Mouse (Mus musculus) gastrocnemius, postnatal 14 days (tissue): Measurements from ENCODE around the gene Socs2. TPM values are rescaled to one million over a fixed set of nuclear protein-coding genes. Genes with fewer than 3 reads are reported as not detected.
A peak's percentile ranks its signal among the peaks of the same experiment; 100 is the strongest.
"Not testable (repeated sequence)": the region's sequence is repeated elsewhere in the genome, so short reads cannot be mapped to it uniquely, and the experiment has no call there.

Experiments used
- DNase-seq: peaks from one replicate; pipeline ENCODE4 v3.0.0; 2021; ENCODE audit warnings: mixed read lengths
- intact Hi-C: fragments of 180-260 bp; cut with DNase I; formaldehyde crosslinking; loops from one replicate; pipeline ENCODE4 v1.15.1; 2025; ENCODE audit warnings: low total_unique reads
- total RNA-seq, 2 experiments: library from RNA; stranded (reverse); gene quantifications; 2 replicates each; pipeline ENCODE4 v1.2.3; 2021

Gene Socs2
- total RNA-seq, 2 experiments from 2014 or later = 8.2 to 9.4 TPM

DNA sequence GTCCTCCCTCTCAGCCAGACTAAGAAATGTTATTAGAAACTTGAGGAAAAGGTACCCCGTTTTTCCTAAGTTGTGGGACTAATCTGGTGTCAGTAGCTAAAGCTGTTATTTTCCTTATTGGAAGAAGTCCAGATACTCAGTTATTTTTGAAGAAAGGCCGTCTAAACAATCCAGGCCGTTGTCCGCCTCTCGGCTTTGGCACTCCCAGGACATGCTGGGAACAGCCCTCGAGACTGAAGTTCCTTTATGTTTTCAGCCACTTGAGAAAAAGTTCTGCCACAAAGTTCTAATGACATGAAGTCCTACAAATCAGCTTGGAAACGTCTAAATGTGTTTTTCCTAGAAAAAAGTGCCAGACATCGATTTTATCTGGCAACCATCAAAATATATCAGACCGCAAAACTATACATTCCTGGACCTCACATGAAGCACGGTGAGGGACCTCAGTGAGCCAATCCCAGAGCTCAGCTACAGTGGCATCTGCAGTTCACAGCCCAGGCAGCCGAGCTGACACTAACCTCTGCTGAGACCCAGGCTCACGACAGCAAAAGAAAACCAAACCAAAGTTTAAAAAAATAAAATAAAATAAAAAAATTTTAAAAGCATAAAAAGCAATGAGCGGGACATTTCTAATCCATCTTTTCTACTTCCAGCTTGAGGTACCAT, 17.2 kb downstream of the Socs2 start:
- DNase-seq = no peak
- intact Hi-C loops = no loop called here

DNA sequence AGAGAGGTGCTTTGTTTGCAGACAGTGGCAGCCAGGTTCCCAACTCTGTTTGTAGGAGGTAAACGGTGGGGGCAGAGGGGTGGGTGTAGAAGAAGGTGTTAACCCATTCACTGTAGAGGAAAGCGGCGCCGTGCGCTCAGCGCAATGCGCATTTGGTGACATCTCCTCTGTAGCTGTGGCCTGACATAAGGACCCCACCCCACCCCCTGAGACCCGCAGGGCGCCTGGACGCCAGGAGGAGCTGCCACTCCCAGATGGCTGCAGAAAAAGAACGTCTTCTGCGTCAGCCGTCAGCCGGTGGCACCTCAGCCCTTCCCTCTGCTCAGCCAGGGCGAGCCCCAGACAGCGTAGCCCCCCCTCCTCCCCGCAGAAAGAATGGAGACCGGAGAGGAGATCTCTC, 18.5 kb downstream of the Socs2 start:
- no peak for DNase-seq
- intact Hi-C loops = no loop called here

DNA sequence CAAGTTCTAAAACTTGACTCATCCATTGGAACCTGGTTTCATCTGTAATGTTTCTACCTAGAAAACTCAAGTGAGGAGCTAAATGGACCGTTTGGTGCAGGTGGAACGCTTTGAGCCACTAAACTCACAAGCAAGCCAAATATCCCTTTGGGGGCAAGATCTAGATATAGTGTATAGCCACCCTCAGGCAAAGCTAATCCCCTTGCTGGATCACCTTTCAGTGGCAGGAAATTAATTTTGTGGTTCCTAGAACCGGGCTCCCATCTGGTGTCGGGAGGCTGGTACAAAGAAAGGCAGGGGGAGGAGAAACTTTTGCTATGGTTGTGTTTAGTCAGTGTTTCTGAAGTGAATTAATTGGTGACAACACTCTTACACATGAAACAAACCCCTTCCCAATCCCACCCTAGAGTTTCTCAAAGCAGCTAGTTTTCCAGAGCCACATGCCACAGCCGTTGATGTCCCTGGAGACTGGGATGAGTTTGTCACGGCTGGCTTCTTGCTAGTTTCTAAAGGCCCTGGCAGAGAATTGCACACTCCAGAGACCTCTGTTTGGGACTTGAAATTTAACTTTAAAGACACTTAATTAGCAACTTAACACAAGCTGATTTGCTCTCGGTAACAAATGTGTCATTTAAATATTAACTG, 19.7 kb downstream of the Socs2 start:
- no peak for DNase-seq
- intact Hi-C loops = no loop called here

DNA sequence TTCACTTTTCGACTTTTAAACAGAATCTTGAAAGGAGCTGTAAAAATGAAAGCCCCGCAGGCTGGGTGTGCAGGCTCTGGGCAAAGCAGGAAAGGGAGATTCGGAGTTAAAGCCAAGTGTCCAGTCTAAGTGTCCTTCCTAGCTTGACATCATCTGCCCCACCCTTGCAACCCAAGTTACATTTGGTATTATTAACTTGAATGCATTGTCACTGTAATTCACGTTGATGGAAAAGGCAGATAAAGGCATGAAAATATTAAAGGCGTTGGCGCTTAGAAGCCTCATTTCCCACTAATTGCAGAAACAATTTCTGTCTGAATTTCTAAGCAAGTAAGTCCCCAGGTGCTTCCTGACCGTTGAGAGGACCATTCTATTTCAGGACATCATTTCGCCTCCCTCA, 20.6 kb downstream of the Socs2 start:
- intact Hi-C loops = no loop called here
- no peak for DNase-seq

DNA sequence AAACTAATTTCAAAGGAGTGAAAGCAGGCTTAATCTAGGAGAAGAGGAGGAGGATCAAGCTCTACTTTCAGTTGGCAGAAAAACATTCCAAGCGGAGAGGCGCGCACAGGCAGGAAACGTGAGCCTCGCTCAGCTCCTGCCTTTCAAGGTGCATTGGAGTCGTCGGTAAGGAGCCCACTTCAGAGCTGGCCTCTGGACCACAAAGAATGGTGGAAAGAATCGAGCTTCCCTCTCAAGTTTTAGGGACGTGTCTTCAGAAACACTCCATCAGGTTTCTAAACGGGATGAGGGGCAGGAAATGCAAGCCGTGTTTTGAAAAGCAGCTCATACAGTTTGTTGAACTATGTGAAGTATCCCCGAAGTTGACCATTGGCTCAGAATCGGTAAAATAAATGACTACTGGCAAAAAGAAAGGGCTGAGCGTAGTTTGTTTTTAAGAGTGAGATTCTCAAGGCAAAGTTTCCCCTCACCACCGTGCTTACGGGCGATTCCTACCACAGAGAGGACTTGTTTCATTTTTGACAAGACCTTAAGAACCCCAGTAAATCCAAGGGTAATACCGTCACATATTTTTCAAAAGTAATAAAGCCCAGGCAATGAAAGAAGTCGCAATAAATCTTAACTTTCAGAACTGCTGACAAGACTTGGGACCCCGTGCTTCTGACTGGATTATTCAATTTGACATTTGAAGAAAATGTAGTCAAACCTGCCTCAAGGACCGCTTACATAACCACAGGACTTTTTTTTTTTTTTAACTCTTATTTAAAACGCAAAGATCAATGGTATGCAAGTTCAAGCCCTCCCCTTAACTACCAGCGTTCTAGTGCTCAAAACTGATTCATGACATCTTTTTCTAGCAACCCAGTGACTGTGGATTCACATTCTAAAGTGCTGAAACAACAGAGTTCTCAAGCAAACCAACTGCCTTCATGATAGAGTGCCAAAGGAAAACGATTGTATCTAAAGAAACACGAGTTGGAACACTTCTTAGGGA, 21.9 kb downstream of the Socs2 start:
- DNase-seq = no peak
- intact Hi-C loops = no loop called here

DNA sequence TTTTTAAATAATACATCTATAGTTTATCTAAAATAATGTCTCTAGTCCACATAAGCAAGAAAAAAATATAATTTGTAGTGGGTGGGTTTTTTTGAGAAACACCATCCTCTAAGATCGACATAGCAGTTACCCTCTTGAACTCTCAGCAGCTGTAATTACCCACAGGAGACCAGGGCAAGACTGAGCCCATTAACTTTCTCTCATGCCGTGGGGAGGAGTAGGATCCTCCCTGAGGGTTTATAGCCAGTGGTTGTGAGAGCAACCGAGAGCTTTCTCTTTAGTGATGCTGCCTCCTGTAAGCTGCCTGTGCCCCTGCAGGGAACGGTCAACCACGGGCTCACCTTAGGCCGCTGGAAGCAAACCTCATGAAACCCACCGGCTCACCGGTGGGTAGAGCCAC, 24.9 kb downstream of the Socs2 start:
- intact Hi-C loops = no loop called here
- no peak for DNase-seq

DNA sequence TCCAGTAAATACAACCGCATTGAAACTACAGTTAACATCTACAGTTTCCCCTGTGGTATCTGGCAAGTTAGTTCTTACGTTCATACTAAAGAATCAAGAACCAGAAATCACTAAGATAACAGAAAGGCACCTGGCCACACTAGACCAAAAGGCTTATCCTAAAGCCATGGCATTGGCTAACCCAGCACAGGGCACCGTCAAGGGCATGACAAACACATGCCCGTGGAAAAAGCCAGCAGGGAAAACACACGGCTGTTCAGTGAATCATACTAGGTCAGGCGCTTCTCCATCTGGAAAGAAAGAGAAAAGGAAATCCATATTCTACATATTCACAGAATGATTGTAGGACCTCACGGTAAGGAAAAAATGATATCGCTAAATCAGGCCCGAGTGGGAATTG, 26.1 kb downstream of the Socs2 start:
- intact Hi-C loops = no loop called here
- no peak for DNase-seq

DNA sequence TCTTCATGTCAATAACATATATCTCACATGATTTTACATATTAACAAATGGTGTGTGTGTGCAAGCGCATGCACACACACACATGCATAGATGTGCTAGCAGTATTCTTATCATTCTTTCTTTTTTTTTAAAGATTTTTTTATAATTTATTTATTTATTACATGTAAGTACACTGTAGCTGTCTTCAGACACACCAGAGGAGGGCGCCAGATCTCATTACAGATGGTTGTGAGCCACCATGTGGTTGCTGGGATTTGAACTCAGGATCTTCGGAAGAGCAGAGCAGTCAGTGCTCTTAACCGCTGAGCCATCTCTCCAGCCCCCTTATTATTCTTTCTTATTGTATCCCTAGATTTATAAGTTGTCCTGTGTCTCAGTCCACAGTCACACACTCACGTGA, 27.2 kb downstream of the Socs2 start:
- DNase-seq, intact Hi-C loops: not testable (repeated sequence)

DNA sequence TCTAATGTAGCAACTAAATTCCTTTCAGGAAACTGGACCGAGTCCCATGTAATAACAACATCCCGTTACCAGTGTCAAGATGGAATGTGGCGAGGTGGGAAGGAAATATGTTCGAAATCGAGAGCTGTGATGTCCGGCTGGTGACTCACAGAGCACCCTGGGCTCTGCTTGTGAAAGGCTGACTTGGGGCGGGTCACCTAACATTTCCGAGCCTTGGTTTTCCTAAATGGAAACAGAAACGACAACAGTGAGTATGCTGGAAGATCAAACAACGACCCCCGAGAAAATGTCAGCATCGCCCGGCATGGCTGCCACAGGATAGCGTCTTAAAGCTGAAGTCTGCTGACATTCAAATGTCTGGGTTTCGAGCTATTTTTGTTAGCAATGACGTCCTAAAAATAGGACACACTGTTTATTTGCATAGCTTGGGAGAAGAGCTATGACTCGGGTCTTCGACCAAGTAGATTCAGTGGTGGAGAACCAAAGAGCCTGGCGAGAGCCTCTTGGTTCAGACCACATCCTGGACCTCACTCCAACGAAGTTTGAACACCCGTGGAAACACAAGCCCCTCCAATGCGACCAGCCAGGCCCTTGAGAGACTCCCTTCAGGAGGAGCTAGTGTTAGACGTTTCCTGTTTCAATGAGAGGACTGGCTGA, 28.0 kb downstream of the Socs2 start:
- intact Hi-C loops = no loop called here
- DNase-seq = peak; percentile 23

DNA sequence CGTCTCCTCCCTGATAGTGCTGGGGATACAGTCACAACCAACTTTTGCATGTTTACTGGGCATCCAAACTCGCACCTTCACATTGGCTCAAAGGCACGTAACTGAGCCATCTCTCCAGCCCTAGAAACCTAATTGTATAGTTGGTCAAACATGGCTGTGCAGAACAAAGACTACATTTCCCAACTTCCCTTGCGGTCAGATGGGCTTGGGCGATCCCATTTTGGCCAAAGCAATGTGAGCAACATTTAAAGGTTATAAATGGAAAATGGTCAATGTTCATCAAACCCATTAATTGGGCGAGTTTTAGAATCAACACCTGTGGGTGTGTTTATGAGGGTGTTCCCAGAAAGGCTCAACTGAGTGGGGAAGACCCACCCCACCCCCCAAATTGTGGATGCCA, 30.5 kb downstream of the Socs2 start:
- DNase-seq = no peak
- intact Hi-C loops = no loop called here

DNA sequence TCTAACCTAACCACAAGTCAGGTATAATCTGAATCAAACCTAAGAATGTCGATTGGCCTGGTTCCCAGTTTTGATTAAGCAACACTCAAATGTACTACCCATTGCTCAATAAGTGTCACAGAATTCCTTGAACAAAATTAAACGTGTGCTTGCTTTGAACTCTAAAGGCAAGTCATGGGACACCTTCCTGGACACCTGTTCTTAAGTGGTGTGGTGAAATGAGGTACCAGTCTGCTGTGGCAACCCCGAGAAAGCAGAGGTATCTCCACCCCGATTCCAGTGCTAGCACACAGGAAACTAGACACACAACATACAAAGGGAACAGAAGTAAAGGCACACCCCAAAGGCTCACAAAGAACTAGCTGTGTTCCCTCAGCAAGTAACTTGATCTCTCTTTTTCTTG, 31.2 kb downstream of the Socs2 start:
- no peak for DNase-seq
- intact Hi-C loops = no loop called here

DNA sequence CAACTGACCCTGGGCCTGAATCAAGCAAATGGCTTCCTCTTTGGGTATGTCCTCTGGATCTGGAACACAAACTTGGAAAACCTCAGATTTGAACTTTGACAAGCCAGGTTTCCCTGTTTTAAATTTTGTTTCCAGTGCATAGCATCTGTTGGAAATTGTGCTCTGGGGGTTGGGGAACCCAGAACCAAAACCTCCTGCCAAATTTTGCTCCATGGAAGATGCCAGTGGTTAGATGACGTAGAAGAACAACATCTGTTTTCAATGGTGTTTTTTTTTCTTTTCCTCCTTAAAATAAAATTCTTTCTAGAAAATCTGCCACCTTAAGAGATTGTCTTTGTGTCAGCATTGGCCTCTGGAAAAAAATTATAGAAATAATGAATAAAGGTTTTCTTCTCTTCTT, 31.9 kb downstream of the Socs2 start:
- intact Hi-C loops = no loop called here
- no peak for DNase-seq

DNA sequence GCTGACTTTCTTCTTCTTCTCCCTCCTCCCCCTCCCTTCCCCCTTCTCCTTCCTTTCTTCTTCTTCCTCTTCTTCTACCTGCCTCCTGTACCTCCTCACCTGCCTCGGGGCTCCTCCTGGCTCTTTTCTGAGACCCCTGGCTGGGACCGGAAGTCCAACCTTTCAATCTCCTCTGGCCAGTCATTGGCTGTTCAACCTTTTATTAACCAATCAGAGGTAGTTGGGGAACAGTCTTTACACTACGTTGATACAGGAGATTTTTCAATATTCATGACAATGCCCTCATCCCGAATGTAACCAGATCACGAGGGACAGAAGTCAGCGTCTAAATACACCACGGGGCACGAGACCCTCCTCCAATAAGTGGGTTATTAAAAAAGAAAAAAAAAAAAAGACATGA, 32.5 kb downstream of the Socs2 start:
- intact Hi-C loops = no loop called here
- DNase-seq = no peak

DNA sequence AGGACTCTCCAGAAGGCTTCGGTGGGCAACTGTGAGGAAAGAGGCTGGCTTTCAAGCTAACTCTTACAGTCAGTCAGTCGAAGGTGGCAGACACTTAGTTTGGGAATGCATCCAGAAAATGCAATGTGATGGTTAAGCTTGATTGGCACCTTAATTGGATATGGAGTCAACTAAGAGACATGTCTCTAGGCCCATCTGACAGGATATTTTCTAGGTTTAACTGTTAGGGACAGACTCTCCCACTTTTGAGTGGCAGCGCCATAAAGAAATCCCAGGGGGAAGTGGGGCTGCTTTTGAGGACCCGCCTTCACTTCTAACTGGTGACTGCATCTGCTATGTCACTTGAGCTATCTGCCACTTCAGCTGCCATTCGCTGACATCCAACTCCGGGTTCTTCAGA, 43.6 kb downstream of the Socs2 start:
- no peak for DNase-seq
- intact Hi-C loops = no loop called here

DNA sequence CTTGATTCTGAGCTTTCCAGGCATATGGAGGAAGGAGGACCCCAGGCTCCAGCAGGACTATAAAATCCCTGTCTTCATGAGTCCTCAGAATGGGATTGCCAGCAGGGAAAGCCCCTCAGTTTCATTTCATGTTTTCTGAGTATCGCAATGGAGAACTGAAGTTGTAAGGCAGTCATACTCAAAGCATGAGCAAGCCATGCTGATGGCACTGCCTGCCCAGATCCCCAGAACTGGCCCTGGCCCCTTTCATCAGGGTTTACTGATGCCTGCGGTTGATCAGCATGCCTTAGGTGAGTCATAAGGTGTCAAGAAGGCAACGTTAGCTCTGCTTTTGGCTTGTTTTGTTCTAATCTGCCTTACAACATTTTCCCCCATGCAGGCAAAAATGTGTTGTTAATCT, 45.0 kb downstream of the Socs2 start:
- intact Hi-C loops = no loop called here
- no peak for DNase-seq

DNA sequence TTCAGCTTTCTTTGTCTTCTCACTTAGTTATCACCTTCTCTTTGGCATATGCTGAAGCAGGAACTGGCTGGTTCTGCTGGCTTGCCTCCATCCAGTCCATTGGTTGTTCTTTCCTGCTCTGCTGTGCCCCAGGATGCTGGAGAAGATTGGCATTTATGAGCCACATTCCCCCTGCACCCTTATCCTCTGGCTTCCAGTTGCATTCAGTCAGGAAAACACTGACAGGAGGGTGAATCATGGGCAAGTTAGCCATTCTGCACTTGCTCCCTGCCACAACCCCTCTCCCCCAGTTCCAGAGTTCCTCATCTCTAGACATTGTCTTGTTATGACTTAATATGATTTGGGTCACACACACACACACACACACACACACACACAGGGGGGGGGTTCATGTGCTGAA, 47.8 kb downstream of the Socs2 start:
- DNase-seq = no peak
- intact Hi-C loops = no loop called here

DNA sequence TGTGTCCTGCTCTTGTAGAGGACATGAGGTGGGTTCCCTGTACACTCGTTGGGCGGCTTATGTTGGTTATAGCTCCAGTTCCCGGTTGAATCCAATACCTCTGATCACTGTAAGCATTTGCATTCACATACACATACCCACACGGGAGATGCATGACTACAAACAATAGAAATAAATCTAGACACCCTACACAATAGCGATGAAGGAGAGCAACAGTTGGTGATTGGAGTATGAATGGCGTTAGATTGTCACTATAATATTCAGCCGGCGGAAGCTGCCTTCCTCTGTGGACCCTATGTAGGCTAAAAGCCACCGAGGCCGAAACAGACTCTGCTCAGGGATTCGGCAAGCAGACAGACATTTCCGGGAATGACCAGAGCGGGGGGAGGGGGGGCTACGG, 48.8 kb downstream of the Socs2 start:
- intact Hi-C loops = no loop called here
- DNase-seq = no peak

DNA sequence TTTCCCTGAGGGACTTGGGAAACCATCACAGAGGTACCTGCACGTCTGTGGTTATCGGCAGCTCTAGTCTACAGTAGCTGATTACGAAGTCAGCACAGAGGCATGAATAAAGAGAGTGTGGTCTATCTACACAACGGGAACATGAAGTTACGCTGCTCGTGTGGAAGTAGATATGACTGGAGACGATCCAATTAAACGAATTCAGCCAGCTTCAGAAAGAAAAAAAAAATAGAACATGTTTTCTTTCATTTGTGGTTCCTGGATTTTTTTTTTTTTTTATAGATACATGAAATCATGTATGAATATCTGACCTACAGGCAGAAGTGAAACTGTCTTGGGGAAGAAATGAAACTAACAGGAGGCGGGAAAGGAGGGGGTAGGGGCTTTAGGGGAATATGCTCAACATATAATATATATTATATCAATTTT, 49.3 kb downstream of the Socs2 start:
- DNase-seq = no peak
- intact Hi-C loops = no loop called here

DNA sequence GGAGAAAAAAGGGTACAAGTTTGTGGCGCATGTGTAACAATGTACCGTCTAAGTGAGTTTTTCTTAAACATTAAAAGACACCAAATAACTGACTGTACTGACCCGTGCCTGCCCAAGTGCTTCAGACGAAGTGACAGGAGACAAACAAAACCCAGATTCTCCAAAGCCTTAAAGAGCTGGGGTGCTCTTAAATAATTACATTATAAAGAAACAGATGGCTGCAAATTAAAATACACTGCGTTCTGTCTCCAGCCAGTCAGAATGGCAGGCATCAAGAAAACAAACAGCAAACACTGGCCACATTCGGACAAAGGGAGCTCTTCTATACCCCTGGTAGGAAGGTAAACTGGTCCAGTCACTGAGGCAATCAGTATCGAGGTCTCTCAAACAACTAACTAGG, 49.7 kb downstream of the Socs2 start:
- DNase-seq = no peak

DNA sequence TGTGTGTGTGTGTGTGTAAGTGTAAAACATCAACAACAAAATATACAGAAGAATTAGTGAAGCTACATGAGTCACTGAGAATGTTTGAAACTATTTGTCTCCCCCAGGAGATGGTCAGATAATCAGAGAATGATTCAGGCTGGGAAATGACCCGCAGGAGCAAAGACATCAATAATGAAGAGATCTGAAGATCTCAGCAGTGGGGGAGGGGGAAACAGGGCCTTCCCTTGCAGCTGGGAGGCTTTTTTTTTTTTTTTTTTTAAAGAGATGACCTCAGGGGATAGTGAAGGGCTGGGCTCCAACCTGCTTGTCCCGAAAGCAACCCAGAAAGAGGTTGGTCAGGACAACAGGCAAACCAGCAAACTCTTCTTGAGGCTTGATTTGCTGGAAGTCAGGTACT, 54.7 kb downstream of the Socs2 start:
- peak; percentile 52 for DNase-seq
- intact Hi-C loops = no loop called here

More for the DNA sequence above, 49.7 kb downstream of the Socs2 start:
- intact Hi-C loops = no loop called here
